Mouse (Mus musculus) spleen, adult 2 months (tissue): ENCODE results near the gene Myt1l.

Experiments
- CTCF ChIP-seq: fragments of 200-500 bp; IDR thresholded peaks from 2 replicates; pipeline ENCODE4 v1.5.1; 2011; ENCODE audit warnings: mild to moderate bottlenecking, inconsistent platforms; ENCODE audit not compliant: insufficient read depth, insufficient read length, insufficient replicate concordance; ENCODE audit errors: extremely low read depth
- POLR2A ChIP-seq: fragments of 200-500 bp; IDR thresholded peaks from 2 replicates; pipeline ENCODE4 v1.6.1; 2011; ENCODE audit warnings: low read depth, low read length, inconsistent platforms

- TF ChIP-seq POLR2A (no peak), CTCF (no peak)
These were observed 244.2 kb downstream of the Myt1l start for GRCm38 (mm10) chr12:29772401-29772800.
